Mouse (Mus musculus) gastrocnemius, adult 18-20 months (tissue): Measurements from ENCODE around the gene Gbp4. TPM values are rescaled to one million over a fixed set of nuclear protein-coding genes. Genes with fewer than 3 reads are reported as not detected.

Source experiments
- total RNA-seq, 2 experiments: library from RNA; stranded (reverse); gene quantifications; 2 replicates each; pipeline ENCODE4 v1.2.3; 2021

Gbp4 gene
- total RNA-seq, 2 experiments from 2014 or later: 1.4 to 8.6 TPM

Other genes starting within 250 kb of the Gbp4 start
- under 1 TPM in 1 of 2 experiments, not detected in 1; 0.11 TPM for gene Abcg3, start 156.9 kb downstream of the Gbp4 start, total RNA-seq
- gene Gbp9, start within 50 bp of the Gbp4 start, total RNA-seq: 1 to 10 TPM; 1.7 to 3.8 TPM
- gene Gbp8, start within 50 bp of the Gbp4 start, total RNA-seq: under 1 TPM in 1 of 2 experiments, not detected in 1; 0.09 TPM
- gene Gbp10, start 99.9 kb upstream of the Gbp4 start, total RNA-seq: 1 to 10 TPM; 1.3 to 4.5 TPM
- under 1 TPM; 0.16 to 1.00 TPM for gene Gm43302, start 154.1 kb upstream of the Gbp4 start, total RNA-seq
- 10 to 100 TPM in 1 of 2 experiments, 1 to 10 TPM in 1; 3.7 to 10.7 TPM for gene Gbp6, start 154.1 kb upstream of the Gbp4 start, total RNA-seq